In the genomic region with DNA sequence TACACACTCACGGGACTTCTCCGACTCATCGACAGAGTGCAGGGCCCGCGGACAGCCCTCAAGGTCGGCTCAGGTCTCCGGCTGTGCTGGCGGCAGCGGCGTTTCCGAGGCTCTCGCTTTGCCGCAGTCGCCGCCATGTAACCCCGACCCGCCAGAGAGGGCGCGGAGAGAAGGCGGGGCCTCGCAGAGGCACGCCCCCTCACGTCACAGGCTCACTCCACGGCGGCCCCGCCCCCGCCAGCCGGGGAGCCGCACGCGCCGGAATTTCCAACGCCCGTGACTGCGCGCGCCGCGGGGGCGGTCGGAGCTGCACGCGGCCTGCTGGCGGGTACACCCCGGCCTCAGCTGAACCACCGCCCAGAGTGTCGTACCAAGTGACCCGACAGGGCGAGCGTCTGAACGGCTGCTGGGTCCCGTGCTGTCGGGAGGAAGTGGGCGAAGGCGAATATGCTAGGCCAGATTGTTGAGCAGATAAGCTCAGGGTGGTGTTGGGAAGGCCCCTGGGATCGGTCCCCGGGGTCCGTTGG, we compare ENCODE assay signal across 1 mouse cellular context.
TF ChIP-seq lines count a peak whose summit lies in the region.

Mapk6 (minus strand) TSS at position 154 of the 527 bp plus-strand sequence.

TF ChIP-seq in MEL, 35 proteins besides CTCF, POLR2A, EP300 and RAD21 (continued from another document):
- TF ChIP-seq USF2 (IDR thresholded peaks at IDR 0.05; ENCODE audit: borderline replicate concordance in 1 of 2, insufficient read depth in 1 of 2, low read depth in 1 of 2, low read length in 2 of 2), result no peak
- TF ChIP-seq GABPA (IDR thresholded peaks at IDR 0.05; ENCODE audit: low read depth, low read length), result no peak
- TF ChIP-seq USF1 (IDR thresholded peaks at IDR 0.05; ENCODE audit: low read depth, low read length), result no peak
- no peak for TF ChIP-seq CHD2 (IDR thresholded peaks at IDR 0.05; ENCODE audit: low read length)
- peak; percentile 0; the same call in 1 of the 2 replicates for TF ChIP-seq ZC3H11A (IDR thresholded peaks at IDR 0.05; ENCODE audit: low read depth, low read length)
- peak; percentile 78 for TF ChIP-seq NELFE (IDR thresholded peaks at IDR 0.05; ENCODE audit: low read depth, low read length)
- TF ChIP-seq POLR2AphosphoS5 (IDR thresholded peaks at IDR 0.05; ENCODE audit: borderline replicate concordance, low read depth, low read length), result no peak
